Mouse (Mus musculus) inflammation-experienced regulatory T-cells, adult 16 weeks (primary cell): ENCODE results near the gene Akap13. TPM values are rescaled to one million over a fixed set of nuclear protein-coding genes. Genes with fewer than 3 reads are reported as not detected.

Source experiments
- polyA plus RNA-seq: library from polyadenylated mRNA; unstranded; fragments of 100-300 nt; shearing (Covaris generic); gene quantifications from one replicate; pipeline ENCODE4 v1.2.1, GENCODE M21; 2017

The Akap13 gene
- polyA plus RNA-seq = 450 TPM

GRCm38 (mm10) chr7:75455223-75456151 is at the start of gene Akap13:
Gene Akap13, plus strand, starts transcription at chr7:75455534.

Other genes starting within 250 kb of the Akap13 start
- gene Sv2b, start 146.3 kb upstream of the Akap13 start, polyA plus RNA-seq = not detected